Comparison of ENCODE assay signal across 7 mouse cellular contexts in the genomic region with DNA sequence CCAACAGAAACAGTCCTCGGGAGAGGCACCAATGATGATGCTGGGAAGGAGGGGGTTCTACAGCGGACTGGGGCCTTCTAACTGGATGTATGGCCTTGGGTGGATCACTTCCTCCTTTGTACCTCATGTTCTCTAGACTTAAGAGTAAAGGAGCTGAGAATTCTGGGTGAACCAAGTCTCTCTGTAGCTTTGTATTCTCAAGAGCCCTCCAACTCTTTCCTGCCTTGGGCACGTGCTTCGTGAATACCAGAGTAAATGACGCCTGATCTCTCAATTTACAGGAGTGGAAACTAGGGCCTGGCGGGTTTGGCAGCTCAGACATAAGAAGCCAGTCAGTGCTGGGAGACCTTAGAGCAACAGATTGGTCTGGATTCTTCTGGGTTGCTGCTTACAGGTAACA. TPM values are rescaled to one million over a fixed set of nuclear protein-coding genes. Genes with fewer than 3 reads are reported as not detected.
DNase-seq lines count a peak whose midpoint lies in the region; ATAC-seq lines count a peak whose summit lies in the region.

No protein-coding gene starts in this region.

- peaks cover 6% of the 10 kb centered on the region for H3K36me3 ChIP-seq in hindbrain, embryonic 12.5 days
- peaks cover 62% of the 10 kb centered on the region for H3K36me3 ChIP-seq in megakaryocyte, embryonic 14.5 days (replicated peaks; ENCODE audit: low read length)

- WGBS in hindbrain, embryonic 12.5 days, result 36% methylated on average over 6 of the region's 6 CpGs

- H3K27me3 ChIP-seq in hindbrain, embryonic 12.5 days, result no peaks in the 10 kb centered on the region
- H3K27me3 ChIP-seq in megakaryocyte, embryonic 14.5 days (replicated peaks), result no peaks in the 10 kb centered on the region

- no peak overlapping the region for H3K27ac ChIP-seq in hindbrain, embryonic 12.5 days

- H3K4me2 ChIP-seq in hindbrain, embryonic 12.5 days (replicated peaks), result peak overlapping the region; percentile 63

- H3K9ac ChIP-seq in hindbrain, embryonic 12.5 days, result peak overlapping the region; percentile 74

- peak; percentile 17; the same call in 1 of the 2 replicates for ATAC-seq in common myeloid progenitor, adult 5-6 weeks (replicated peaks; ENCODE audit: low read depth, poor library complexity, severe bottlenecking)
- ATAC-seq in hindbrain, embryonic 12.5 days (ENCODE audit: low FRiP score), result no peak

- peak; percentile 46 for DNase-seq in lung, postnatal 36 days
- no peak for DNase-seq in lung, postnatal 25 days (ENCODE audit: low spot score)
- DNase-seq in right cerebral cortex, postnatal 4 days, result no peak
- DNase-seq in urinary bladder, postnatal 25 days (ENCODE audit: low spot score), result no peak

- peak overlapping the region; percentile 79 for H3K4me3 ChIP-seq in hindbrain, embryonic 12.5 days
- H3K4me3 ChIP-seq in megakaryocyte, embryonic 14.5 days (replicated peaks), result peak overlapping the region; percentile 93

- no peaks in the 10 kb centered on the region for H3K9me3 ChIP-seq in hindbrain, embryonic 12.5 days (replicated peaks)
- no peaks in the 10 kb centered on the region for H3K9me3 ChIP-seq in megakaryocyte, embryonic 14.5 days

- peaks cover 27% of the 10 kb centered on the region for H3K4me1 ChIP-seq in hindbrain, embryonic 12.5 days
- peaks cover 66% of the 10 kb centered on the region for H3K4me1 ChIP-seq in megakaryocyte, embryonic 14.5 days

RNA-seq across cellular contexts. Expression of a gene that starts 1.0 kb away (rescaled TPM):
- total RNA-seq in common myeloid progenitor, adult 5-6 weeks (2017), result 15.3 and 20.3 TPM in 2 replicates
- 19.8 and 20.9 TPM in 2 replicates for polyA plus RNA-seq in hindbrain, embryonic 12.5 days (2016; fragmentation: Nextera tagmentation; extraction: Ambion mirVana)
- 0.79 and 6.6 TPM in 2 replicates for polyA plus RNA-seq in megakaryocyte, embryonic 14.5 days (2012; ENCODE audit: insufficient read depth, low replicate concordance)

RNA-seq across cellular contexts. Expression of a gene that starts 1.2 kb away (rescaled TPM):
- 46.2 and 51.9 TPM in 2 replicates for total RNA-seq in common myeloid progenitor, adult 5-6 weeks (2017)
- 57.3 and 57.7 TPM in 2 replicates for polyA plus RNA-seq in hindbrain, embryonic 12.5 days (2016; fragmentation: Nextera tagmentation; extraction: Ambion mirVana)
- 1.5 and 3.9 TPM in 2 replicates for polyA plus RNA-seq in megakaryocyte, embryonic 14.5 days (2012; ENCODE audit: insufficient read depth, low replicate concordance)

RNA-seq across cellular contexts. Expression of a gene that starts 43.4 kb away (rescaled TPM):
- total RNA-seq in common myeloid progenitor, adult 5-6 weeks (2017), result 79.1 and 83.1 TPM in 2 replicates
- polyA plus RNA-seq in hindbrain, embryonic 12.5 days (2016; fragmentation: Nextera tagmentation; extraction: Ambion mirVana), result 27.3 TPM in 2 replicates
- 0.45 and 3.5 TPM in 2 replicates for polyA plus RNA-seq in megakaryocyte, embryonic 14.5 days (2012; ENCODE audit: insufficient read depth, low replicate concordance)

RNA-seq across cellular contexts. Expression of a gene that starts 43.4 kb away (rescaled TPM):
- total RNA-seq in common myeloid progenitor, adult 5-6 weeks (2017), result 371 and 506 TPM in 2 replicates
- 185 and 194 TPM in 2 replicates for polyA plus RNA-seq in hindbrain, embryonic 12.5 days (2016; fragmentation: Nextera tagmentation; extraction: Ambion mirVana)
- polyA plus RNA-seq in megakaryocyte, embryonic 14.5 days (2012; ENCODE audit: insufficient read depth, low replicate concordance), result 10.3 TPM in 1 of 2 replicates, not detected in the other

Comparison
In these comparisons a context has a peak if more than half of its experiments do, and no peak if none do; other contexts are left out.
1. RNA of a gene that starts 1.2 kb away (polyA plus RNA-seq): 57.3 to 57.7 TPM in hindbrain, embryonic 12.5 days; 1.5 to 3.9 TPM in megakaryocyte, embryonic 14.5 days; every median in the first group is over 10 times any median in the second.